Mouse (Mus musculus): ENCODE data around the gene Jazf1. TPM values are rescaled to one million over a fixed set of nuclear protein-coding genes. Genes with fewer than 3 reads are reported as not detected.

The Jazf1 gene
- total and polyA plus RNA-seq, 3 experiments, result 0.42 to 1.7 (median 0.75) TPM

DNA sequence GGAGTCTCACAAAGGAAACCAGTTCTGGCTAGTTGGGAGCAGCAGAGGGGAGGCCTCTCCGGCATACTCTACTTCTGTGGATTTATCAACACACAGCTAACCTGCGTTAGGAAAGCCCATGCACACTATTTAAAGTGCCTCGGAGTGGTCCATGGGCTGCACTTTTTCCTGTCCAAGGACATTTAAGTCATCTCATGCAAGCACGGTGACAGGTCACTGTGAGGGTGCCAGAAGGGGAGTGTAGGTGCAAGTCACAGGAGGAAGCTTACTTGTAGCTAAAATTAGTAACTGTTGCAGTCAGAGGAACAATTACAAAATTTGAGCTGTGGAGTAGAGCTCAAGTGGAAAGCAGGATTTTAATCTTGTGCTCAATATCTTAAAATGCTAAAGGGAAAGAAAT is 102.4 kb downstream of the Jazf1 start:
- DNase-seq (ENCODE audit: extremely low read depth), result no peak
- H3K79me2 ChIP-seq (replicated peaks; ENCODE audit: control insufficient read depth, extremely low read depth, insufficient read depth, poor library complexity, severe bottlenecking), result no peaks in the 10 kb centered on the region
- dilution Hi-C loops (cut with MboI; ENCODE audit: extremely low pct_ligation_motif_present, extremely low pct_unique_long_range_greater_than_20kb, low sequenced_read_pairs) (no loop called here), in situ Hi-C loops (cut with MboI; ENCODE audit: low pct_ligation_motif_present, low pct_unique_long_range_greater_than_20kb, low sequenced_read_pairs) (no loop called here)
- H3K27ac ChIP-seq (ENCODE audit: insufficient read depth, low read depth), result no peak overlapping the region
- H3K4me2 ChIP-seq (ENCODE audit: insufficient read depth, low read depth, poor library complexity, severe bottlenecking), result no peak overlapping the region
- H3K9ac ChIP-seq (ENCODE audit: insufficient read depth, low read depth), result no peak overlapping the region
- H3K4me1 ChIP-seq (ENCODE audit: control insufficient read depth in 1 of 2, insufficient read depth in 2 of 2), result peaks cover 14 to 22% of the 10 kb centered on the region in 2 experiments
- H3K36me3 ChIP-seq (replicated peaks in 1 of 2; ENCODE audit: control insufficient read depth in 1 of 2, insufficient read depth in 1 of 2, low read length in 1 of 2), result no peaks in the 10 kb centered on the region
- TF ChIP-seq POLR2AphosphoS2 (IDR thresholded peaks at IDR 0.05; ENCODE audit: low read depth, low read length) (no peak), ZKSCAN1 (IDR thresholded peaks at IDR 0.05; ENCODE audit: borderline replicate concordance, low read depth, low read length) (no peak), TBP (conservative IDR thresholded peaks at IDR 0.05; ENCODE audit: low read depth, low read length) (no peak), MAX (IDR thresholded peaks at IDR 0.05; ENCODE audit: low read length) (no peak), MAFK (IDR thresholded peaks at IDR 0.05; ENCODE audit: insufficient replicate concordance, low read length) (no peak), CTCF (conservative IDR thresholded peaks at IDR 0.05 in 1 of 2, IDR thresholded peaks at IDR 0.05 in 1 of 2; ENCODE audit: low read depth in 2 of 2, low read length in 2 of 2) (no peak), JUND (conservative IDR thresholded peaks at IDR 0.05; ENCODE audit: low read depth, low read length) (no peak), ZC3H11A (IDR thresholded peaks at IDR 0.05; ENCODE audit: low read depth, low read length) (no peak), MAZ (IDR thresholded peaks at IDR 0.05; ENCODE audit: low read depth, low read length) (no peak), RCOR1 (conservative IDR thresholded peaks at IDR 0.05; ENCODE audit: low read depth, low read length) (no peak), ELF1 (IDR thresholded peaks at IDR 0.05; ENCODE audit: low read depth, low read length) (no peak), IRF4 (IDR thresholded peaks at IDR 0.05; ENCODE audit: low read depth, low read length) (no peak), ZMIZ1 (IDR thresholded peaks at IDR 0.05; ENCODE audit: low read depth, low read length) (no peak), ETS1 (conservative IDR thresholded peaks at IDR 0.05; ENCODE audit: low read depth, low read length) (no peak), MYC (IDR thresholded peaks at IDR 0.05; ENCODE audit: low read depth, low read length) (no peak), EP300 (IDR thresholded peaks at IDR 0.05; ENCODE audit: low read length) (no peak), MXI1 (IDR thresholded peaks at IDR 0.05; ENCODE audit: low read depth, low read length) (no peak)
- H3K27me3 ChIP-seq (replicated peaks), result no peaks in the 10 kb centered on the region
- H3K4me3 ChIP-seq (replicated peaks in 1 of 3; ENCODE audit: low read depth in 2 of 3, low read length in 2 of 3, poor library complexity in 1 of 3), result no peak overlapping the region
- no peaks in the 10 kb centered on the region for H3K9me3 ChIP-seq (replicated peaks; ENCODE audit: low read length)

- Histone ChIP-seq H3K36me3 (replicated peaks in 1 of 2; ENCODE audit: control insufficient read depth in 1 of 2, insufficient read depth in 1 of 2, low read length in 1 of 2) (no peaks in the 10 kb centered on the region), H3K4me2 (ENCODE audit: insufficient read depth, low read depth, poor library complexity, severe bottlenecking) (no peak overlapping the region; the same call in 1 of the 2 replicates), H3K79me2 (replicated peaks; ENCODE audit: control insufficient read depth, extremely low read depth, insufficient read depth, poor library complexity, severe bottlenecking) (no peaks in the 10 kb centered on the region), H3K9ac (ENCODE audit: insufficient read depth, low read depth) (peak overlapping the region; percentile 17; the same call in 1 of the 2 replicates), H3K4me3 (replicated peaks in 1 of 3; ENCODE audit: low read depth in 2 of 3, low read length in 2 of 3, poor library complexity in 1 of 3) (no peak overlapping the region), H3K27me3 (replicated peaks) (no peaks in the 10 kb centered on the region), H3K4me1 (ENCODE audit: control insufficient read depth in 1 of 2, insufficient read depth in 2 of 2) (peaks cover 14 to 22% of the 10 kb centered on the region in 2 experiments), H3K9me3 (replicated peaks; ENCODE audit: low read length) (no peaks in the 10 kb centered on the region), H3K27ac (ENCODE audit: insufficient read depth, low read depth) (no peak overlapping the region)
- peak; percentile 83 for DNase-seq (ENCODE audit: extremely low read depth)
- TF ChIP-seq MAZ (IDR thresholded peaks at IDR 0.05; ENCODE audit: low read depth, low read length), result no peak
- TF ChIP-seq MAX (IDR thresholded peaks at IDR 0.05; ENCODE audit: low read length), result peak; percentile 80
- no peak for TF ChIP-seq ELF1 (IDR thresholded peaks at IDR 0.05; ENCODE audit: low read depth, low read length)
- no peak for TF ChIP-seq CHD1 (IDR thresholded peaks at IDR 0.05; ENCODE audit: low read depth, low read length)
- TF ChIP-seq ZKSCAN1 (IDR thresholded peaks at IDR 0.05; ENCODE audit: borderline replicate concordance, low read depth, low read length), result no peak
- in situ Hi-C loops (cut with MboI; ENCODE audit: low pct_ligation_motif_present, low pct_unique_long_range_greater_than_20kb, low sequenced_read_pairs), result no loop called here
- dilution Hi-C loops (cut with MboI; ENCODE audit: extremely low pct_ligation_motif_present, extremely low pct_unique_long_range_greater_than_20kb, low sequenced_read_pairs), result no loop called here
These were observed 103.1 kb downstream of the Jazf1 start for GRCm38 (mm10) chr6:52965340-52965739.
